Mouse (Mus musculus): ENCODE results near the gene Tspan14. TPM values are rescaled to one million over a fixed set of nuclear protein-coding genes. Genes with fewer than 3 reads are reported as not detected.

Gene Tspan14
- polyA plus RNA-seq, 2 experiments from 2014 or later, result 62.4 to 88.4 TPM

DNA sequence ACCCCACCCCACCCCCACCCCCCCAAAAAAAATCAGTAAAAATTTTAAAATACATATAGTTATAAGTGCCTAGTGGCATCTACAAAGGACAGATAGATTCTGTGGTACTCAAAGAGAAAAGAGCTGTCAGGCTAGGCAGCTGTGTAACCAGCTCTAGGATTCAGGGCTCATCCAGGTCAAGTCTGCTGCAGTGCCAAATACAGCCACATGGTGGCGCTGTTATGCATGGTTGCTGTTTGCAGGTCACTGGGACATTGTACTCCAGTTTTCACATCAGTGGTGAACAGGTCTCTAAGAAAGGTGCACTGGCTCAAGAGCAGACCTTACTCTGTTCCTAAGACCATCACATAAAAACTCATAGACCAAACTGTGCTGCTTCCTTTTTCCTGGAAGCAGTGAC, 49.0 kb downstream of the Tspan14 start:
- peak; percentile 89 for ATAC-seq

DNA sequence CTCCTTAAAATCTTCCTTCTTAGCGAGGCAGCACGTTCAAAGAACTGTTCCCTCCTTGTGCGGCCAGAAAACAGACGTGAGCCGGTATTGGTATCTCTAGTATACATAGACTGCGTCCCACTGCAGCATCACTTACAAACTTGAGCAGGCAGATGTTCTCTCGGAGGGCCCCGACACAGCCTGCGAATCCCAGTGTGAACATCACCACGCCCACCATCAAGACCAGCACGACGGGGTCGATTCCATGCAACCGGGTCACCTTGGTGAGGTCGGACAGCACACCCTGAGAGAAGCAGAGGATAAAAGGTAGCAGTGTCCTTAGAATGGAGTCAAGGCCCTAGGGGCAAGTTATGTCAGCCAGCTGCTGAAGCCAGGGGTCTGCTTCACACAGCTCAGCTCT, 49.9 kb downstream of the Tspan14 start:
- ATAC-seq, result no peak

GRCm38 (mm10) chr14:40915838-40916237, 50.8 kb downstream of the Tspan14 start:
- ATAC-seq, result no peak

DNA sequence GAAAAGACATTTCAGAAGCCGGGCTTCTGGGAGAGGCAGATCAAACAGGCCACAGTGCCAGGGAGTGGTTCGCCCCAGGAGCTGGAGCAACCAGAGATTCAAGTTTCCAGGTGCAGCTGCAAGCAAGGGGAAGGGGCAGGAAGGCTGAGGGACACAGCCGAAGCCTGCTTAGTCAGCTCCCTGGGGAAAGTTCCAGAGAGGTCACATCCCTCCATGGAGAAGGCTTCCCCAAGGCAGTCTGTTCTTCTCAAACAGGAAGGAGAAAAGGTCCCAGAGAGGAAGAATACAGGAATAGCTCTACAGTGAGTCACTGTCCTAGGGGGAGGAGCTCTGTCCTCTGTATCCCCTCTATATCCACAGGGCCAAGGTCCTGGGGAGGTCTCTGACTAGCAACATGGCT, 51.9 kb downstream of the Tspan14 start:
- no peak for ATAC-seq

DNA sequence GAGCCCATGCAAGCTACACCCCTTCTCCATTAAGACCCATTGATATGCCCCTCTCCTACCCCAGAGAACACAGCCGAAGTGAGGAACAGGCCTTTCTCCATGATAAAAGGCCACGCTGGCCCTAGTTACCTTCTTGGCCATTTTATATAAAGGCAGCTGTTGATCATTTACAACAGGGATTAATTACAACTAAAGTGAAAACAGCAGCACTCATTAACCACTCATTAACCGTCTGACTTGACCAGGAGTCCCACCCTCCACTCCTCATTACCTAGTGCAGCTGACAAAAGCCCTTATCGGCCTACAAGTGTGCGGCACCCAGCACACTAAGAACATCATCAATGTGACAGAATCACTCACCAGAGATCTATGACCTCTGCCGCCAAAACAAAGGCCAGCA, 52.9 kb downstream of the Tspan14 start:
- ATAC-seq, result no peak

DNA sequence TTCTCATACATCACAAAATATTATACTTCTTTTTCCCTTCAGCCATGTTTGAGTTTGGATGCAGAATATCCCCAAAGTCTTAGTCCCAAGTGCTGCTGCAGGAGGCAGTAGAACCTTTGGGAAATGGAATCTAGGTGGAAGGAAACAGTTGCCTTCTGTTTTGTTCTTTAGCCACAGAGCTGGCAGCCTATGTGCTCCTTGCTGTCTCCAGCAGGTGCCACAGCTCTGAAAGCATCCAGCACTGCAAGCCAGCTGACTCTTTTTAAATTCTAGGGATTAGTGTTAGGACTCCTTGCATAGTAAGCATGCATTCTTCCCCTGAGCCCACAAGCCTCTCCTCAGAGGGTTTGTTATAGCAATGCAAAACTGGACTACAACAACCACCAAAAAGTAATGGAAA, 55.1 kb downstream of the Tspan14 start:
- ATAC-seq, result no peak

- ATAC-seq, result no peak
Observed at GRCm38 (mm10) chr14:40908763-40909162, 57.8 kb downstream of the Tspan14 start.

DNA sequence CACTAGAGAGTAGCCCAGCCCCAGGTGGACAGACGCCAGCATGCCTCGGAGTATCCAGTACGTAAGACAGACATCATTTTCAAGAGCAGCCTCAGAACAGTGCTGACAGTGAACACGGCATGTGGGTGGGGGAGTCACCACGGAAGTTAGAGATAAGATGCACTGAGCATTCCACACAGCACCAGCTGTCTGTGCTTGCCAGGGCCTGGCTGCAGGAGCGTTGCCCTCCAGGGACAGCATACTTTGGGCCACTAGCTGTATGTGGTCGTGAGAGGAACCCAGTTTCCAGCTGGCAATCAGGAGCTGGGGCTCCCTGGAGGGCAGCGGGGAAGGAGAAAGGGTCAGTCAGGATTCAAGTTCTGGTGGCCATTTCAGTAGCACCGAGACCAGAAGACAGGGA, 59.8 kb downstream of the Tspan14 start:
- no peak for ATAC-seq

DNA sequence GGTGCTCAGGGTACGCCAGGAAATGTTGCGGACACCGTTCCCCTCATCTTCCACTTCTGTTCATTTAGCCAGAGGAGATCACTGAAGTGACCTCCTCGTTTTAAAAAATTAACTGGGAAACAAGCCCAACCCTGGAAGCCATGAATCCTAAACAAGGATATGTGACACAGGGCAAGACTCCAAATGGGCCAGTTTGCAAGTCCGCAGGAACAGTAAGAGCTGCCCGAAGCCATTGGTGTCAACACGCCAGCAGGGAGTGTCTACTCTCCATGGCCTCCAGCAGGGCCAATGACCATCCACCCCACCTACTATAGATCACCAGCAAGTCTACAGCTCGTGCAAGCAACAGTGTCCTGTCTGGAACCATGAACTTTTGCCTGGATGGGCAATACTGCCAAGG, 60.8 kb downstream of the Tspan14 start:
- no peak for ATAC-seq

DNA sequence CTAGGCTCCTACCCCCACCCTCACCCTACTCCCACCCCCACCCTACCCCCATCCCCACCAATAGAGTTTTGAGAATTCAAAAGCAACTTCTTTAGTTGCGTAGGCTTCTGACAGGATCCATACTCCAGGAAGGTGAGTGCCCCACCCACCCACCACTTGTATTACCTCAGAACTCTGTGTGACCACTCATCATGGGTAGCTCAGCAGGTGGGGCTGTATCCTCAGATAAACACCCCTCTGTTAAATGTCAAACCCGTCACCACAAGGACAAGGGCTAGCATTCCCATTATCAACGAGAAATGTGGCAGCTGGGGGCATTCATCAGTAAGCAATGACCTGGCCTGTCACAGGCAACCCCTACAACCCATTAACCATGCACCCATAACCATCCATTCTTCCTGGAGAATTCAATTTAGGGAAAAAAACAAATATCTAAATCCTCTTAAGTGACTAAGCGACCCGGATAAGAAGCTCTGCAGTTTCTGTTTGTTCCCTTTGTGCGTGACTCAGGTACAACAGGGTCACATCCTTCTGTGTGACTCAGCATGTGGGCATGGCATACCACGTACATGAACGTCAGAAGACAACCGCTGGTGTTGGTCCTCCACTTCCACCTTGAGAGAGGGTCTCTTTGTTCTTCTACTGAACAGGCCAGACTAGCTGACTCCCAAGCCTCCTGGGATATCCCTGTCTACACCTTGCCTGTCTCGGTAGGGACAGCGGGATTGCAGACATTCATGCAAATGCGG, 64.1 kb downstream of the Tspan14 start:
- ATAC-seq, result peak; percentile 16

- no peak for ATAC-seq
Observed at GRCm38 (mm10) chr14:40900267-40900666, 66.3 kb downstream of the Tspan14 start.

GRCm38 (mm10) chr14:40897916-40898315, 68.7 kb downstream of the Tspan14 start:
- ATAC-seq, result no peak

DNA sequence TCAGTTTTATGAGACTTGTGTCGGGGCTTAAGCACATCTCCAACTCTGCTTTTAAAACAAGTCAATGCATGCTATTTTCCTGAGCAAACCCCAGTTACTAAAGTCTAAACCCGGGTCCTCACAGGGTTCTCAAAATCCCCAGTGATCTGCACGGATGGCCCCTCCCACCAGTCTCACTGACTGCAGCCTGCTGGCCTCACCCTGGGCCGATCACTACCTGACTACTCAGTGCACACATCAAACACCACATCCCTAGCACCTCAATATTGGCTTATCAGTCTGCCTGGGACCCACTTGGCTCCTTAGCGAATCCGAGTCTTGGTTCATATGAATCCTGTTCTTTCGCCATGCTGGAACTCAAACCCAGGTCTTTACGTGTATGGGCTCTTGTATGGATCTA, 70.9 kb downstream of the Tspan14 start:
- no peak for ATAC-seq

- peak; percentile 61 for ATAC-seq
Observed at GRCm38 (mm10) chr14:40894576-40895247, 71.9 kb downstream of the Tspan14 start.

DNA sequence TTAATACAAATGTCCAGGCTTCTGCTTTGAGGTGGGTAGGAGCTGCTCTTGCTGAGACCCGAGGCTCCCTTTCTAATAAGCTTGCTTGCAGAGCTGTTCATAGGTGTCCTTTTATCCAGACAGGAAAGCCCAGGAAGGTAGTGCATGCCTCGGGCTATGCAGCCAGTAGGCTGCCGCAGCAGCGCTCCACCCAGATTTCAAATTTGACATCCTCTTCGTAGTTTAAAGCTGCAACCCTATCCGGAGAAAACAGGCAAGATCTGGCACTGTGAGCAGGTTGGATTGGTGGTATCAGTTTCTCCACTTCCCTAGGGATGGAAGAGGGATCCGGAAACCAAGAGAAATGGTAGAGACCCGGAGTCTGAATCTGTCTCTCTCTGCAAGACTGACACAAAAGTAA, 72.7 kb downstream of the Tspan14 start:
- no peak for ATAC-seq

- no peak for ATAC-seq
Observed at GRCm38 (mm10) chr14:40893196-40893595, 73.4 kb downstream of the Tspan14 start, which contains the start of gene Sh2d4b. Sh2d4b (minus strand) TSS chr14:40893266.

- no peak for ATAC-seq
Observed at GRCm38 (mm10) chr14:40892326-40892825, 74.2 kb downstream of the Tspan14 start.

DNA sequence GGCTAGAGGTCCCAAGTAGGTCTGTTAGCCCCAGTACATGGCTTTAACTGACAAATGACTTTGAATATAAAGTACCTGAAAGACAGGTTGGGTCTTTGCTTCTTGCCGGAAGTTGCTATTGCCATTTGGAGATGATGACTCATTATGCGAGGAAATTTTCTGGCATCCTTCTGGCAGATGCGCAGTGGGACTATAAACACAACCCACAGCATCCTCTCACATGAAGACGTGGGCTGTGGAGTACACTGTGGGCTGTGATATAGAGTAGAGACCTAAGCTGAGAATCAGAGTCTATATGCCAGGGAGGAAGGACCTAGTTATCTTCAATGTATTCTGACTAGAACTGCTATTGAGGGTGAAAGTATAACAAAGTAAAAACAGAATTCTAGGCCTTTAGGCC, 75.1 kb downstream of the Tspan14 start:
- ATAC-seq, result peak; percentile 73

DNA sequence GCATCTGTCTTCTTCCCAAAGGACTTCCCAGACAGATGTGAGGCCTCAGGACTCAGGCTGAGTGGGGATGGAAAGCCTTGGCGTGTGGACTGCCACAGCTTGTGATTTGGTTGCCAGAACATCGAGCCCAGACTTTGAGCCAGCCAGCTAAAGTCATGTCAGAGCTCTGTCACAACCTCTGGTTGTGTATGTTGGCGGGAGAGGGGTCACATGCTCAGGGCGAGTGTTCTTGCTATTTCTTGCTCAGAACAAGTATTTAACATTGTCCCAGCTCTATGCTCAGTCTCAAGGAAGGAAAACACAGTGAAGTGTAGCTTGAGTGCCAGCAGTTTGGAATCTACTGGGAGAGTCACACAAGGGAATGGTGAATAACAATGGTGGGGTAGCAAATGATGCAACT, 76.9 kb downstream of the Tspan14 start:
- no peak for ATAC-seq

- ATAC-seq, result no peak
Observed at GRCm38 (mm10) chr14:40889181-40889580, 77.4 kb downstream of the Tspan14 start.

DNA sequence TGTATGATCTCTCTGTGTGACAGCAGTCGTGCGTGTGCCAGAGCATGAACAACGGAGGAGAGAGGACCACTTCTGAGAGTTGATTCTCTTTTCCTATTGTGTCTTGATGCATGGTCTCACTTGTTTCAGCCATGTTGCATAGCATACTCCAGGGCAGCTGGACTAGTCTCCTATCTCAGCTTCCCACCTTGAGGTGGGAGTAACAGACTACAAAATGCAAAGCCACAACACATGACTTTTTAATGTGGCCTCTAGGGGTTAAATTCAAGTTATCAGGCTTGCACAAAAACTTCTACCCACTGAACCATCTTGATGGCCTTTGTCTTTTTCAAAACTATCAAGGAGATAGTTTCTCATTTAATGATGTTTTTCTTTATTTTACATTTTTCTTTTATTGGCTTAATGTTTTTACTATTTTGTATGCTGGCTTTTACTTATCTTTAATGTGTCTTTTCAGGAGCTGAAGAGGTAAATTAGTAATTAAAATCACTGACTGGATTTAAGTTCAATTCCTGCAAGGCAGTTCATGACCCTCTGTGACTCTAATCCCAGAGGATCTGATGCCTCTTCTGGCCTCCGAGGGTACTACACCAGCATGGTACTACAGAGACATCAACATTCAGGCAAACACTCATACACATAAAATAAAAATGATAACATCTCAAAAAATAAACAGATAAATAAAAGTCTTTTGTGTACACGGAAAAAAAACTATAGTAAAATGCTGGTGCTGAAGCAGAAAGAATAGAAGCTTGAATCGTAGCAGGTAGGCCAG, 80.0 kb downstream of the Tspan14 start:
- ATAC-seq, result no peak

GRCm38 (mm10) chr14:40885752-40886151, 80.9 kb downstream of the Tspan14 start:
- no peak for ATAC-seq

DNA sequence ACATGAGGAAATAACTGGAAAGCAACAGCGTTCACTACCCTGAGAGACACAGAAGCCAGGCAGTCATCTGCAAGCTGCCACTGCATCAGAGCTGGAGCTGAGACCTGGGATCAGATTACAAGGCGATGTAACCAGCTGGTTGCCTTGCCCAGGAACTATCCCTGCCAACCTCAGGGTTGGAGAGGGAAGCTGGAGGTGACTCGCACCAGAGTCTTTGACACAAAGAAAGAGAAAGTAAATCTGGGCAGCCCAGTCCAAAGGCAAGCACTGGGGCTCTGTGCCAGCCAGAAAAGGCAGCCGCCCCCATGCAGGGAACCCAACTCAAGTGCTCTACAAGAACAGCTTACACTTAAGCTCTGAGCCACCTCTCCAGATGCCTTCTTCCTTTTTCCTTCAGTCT, 81.4 kb downstream of the Tspan14 start:
- ATAC-seq, result no peak
